Mouse (Mus musculus) right cerebral cortex, postnatal 10 days (tissue): ENCODE data around the gene Kng1.

ENCODE experiments used
- DNase-seq, 2 experiments: peaks; one replicate each; pipeline ENCODE4 v3.0.0; 2021; ENCODE audit warnings: low spot score in 2 of 2

Kng1 gene

GRCm38 (mm10) chr16:23113903-23114302, 56.2 kb downstream of the Kng1 start:
- no peak for DNase-seq

GRCm38 (mm10) chr16:23114339-23115171, 56.9 kb downstream of the Kng1 start:
- no peak for DNase-seq

- no peak for DNase-seq
Observed at GRCm38 (mm10) chr16:23115486-23115885, 57.8 kb downstream of the Kng1 start.

GRCm38 (mm10) chr16:23117173-23117572, 59.5 kb downstream of the Kng1 start:
- no peak for DNase-seq

GRCm38 (mm10) chr16:23122446-23122845, 64.8 kb downstream of the Kng1 start:
- DNase-seq = no peak

GRCm38 (mm10) chr16:23123104-23123503, 65.4 kb downstream of the Kng1 start:
- no peak for DNase-seq

GRCm38 (mm10) chr16:23124398-23124797, 66.7 kb downstream of the Kng1 start:
- DNase-seq = no peak

GRCm38 (mm10) chr16:23127311-23127672, 69.6 kb downstream of the Kng1 start:
- DNase-seq = no peak

- DNase-seq = peak; percentile 93 to 95
Observed at GRCm38 (mm10) chr16:23127673-23128375, 70.2 kb downstream of the Kng1 start, which contains the start of gene Rfc4. Rfc4 (minus strand) TSS chr16:23127737.

GRCm38 (mm10) chr16:23130303-23130702, 72.6 kb downstream of the Kng1 start:
- no peak for DNase-seq
